9 mouse cellular contexts compared by ENCODE assay signal in genomic region chr11:98752562-98753140, GRCm38 (mm10). TPM values are rescaled to one million over a fixed set of nuclear protein-coding genes. Genes with fewer than 3 reads are reported as not detected.
DNase-seq lines count a peak whose midpoint lies in the region; ATAC-seq and TF ChIP-seq lines count a peak whose summit lies in the region.
"Had no signal": no experiment of that assay in that cellular context is flagged by ENCODE, and none has a peak within 500 bp of the region (broad histone marks: within the 10 kb centered on the region; RNA-seq: fewer than 3 reads in every experiment).

No protein-coding gene starts in this region.

- peaks cover 6% of the 10 kb centered on the region for H3K79me2 ChIP-seq in MEL (ENCODE audit: control insufficient read depth, insufficient read depth, low read length, poor library complexity)

- TF ChIP-seq RAD21 in MEL (IDR thresholded peaks at IDR 0.05; ENCODE audit: low read depth, low read length): no peak

- no peak overlapping the region for H3K4me2 ChIP-seq in heart, embryonic 15.5 days
- no peak overlapping the region for H3K4me2 ChIP-seq in forebrain, embryonic 15.5 days (replicated peaks)
- peak overlapping the region; percentile 69; the same call in 1 of the 2 replicates for H3K4me2 ChIP-seq in liver, embryonic 15.5 days
- H3K4me2 ChIP-seq: embryonic facial prominence, embryonic 13.5 days; limb, embryonic 15.5 days had no signal

- no peak for TF ChIP-seq EP300 in MEL (IDR thresholded peaks at IDR 0.05; ENCODE audit: low read depth in 1 of 2, low read length in 2 of 2)

- intact Hi-C loops in heart, postnatal 25 days (cut with DNase I): no loop called here

- TF ChIP-seq POLR2A in MEL (IDR thresholded peaks at IDR 0.05; ENCODE audit: control insufficient read depth in 1 of 2, insufficient read depth in 1 of 2, low read depth in 1 of 2, low read length in 2 of 2, poor library complexity in 1 of 2): no peak

- no peak for TF ChIP-seq CTCF in MEL (IDR thresholded peaks at IDR 0.05 in 2 of 3, conservative IDR thresholded peaks at IDR 0.05 in 1 of 3; ENCODE audit: control insufficient read depth in 1 of 3, insufficient read depth in 1 of 3, low read depth in 2 of 3, low read length in 3 of 3, poor library complexity in 1 of 3, severe bottlenecking in 1 of 3)

- H3K4me3 ChIP-seq in heart, embryonic 15.5 days: no peak overlapping the region
- no peak overlapping the region for H3K4me3 ChIP-seq in MEL (ENCODE audit: control insufficient read depth in 1 of 2, insufficient read depth in 1 of 2, low read depth in 2 of 2, low read length in 2 of 2)
- H3K4me3 ChIP-seq in forebrain, embryonic 15.5 days: no peak overlapping the region
- H3K4me3 ChIP-seq in liver, embryonic 15.5 days (replicated peaks): no peak overlapping the region
- H3K4me3 ChIP-seq: embryonic facial prominence, embryonic 13.5 days; limb, embryonic 15.5 days had no signal

- H3K36me3 ChIP-seq in heart, embryonic 15.5 days: peaks cover 22% of the 10 kb centered on the region
- peaks cover 0 to 56% of the 10 kb centered on the region in 2 experiments; a peak in 3 of 4 replicates for H3K36me3 ChIP-seq in MEL (ENCODE audit: control insufficient read depth in 1 of 2, insufficient read depth in 2 of 2, low read length in 2 of 2)
- H3K36me3 ChIP-seq in forebrain, embryonic 15.5 days: peaks cover 29% of the 10 kb centered on the region
- H3K36me3 ChIP-seq in liver, embryonic 15.5 days (replicated peaks): peaks cover 18% of the 10 kb centered on the region

- WGBS in heart, embryonic 15.5 days: 80% methylated on average over 10 of the region's 10 CpGs
- 83% methylated on average over 10 of the region's 10 CpGs for WGBS in forebrain, embryonic 15.5 days
- 75% methylated on average over 10 of the region's 10 CpGs for WGBS in liver, embryonic 15.5 days (ENCODE audit: insufficient replicate concordance)

- no peaks in the 10 kb centered on the region for H3K27me3 ChIP-seq in heart, embryonic 15.5 days
- no peaks in the 10 kb centered on the region for H3K27me3 ChIP-seq in MEL (ENCODE audit: control insufficient read depth in 1 of 2, insufficient read depth in 2 of 2, low read length in 2 of 2)
- no peaks in the 10 kb centered on the region for H3K27me3 ChIP-seq in forebrain, embryonic 15.5 days
- H3K27me3 ChIP-seq in liver, embryonic 15.5 days: no peaks in the 10 kb centered on the region
- H3K27me3 ChIP-seq: embryonic facial prominence, embryonic 13.5 days; limb, embryonic 15.5 days had no signal

- H3K9ac ChIP-seq in heart, embryonic 15.5 days: 0 out of 2 replicates have a peak overlapping the region, but pooled peaks have one; percentile 41
- H3K9ac ChIP-seq in MEL (ENCODE audit: control insufficient read depth, low read depth, low read length, poor library complexity, severe bottlenecking): peak overlapping the region; percentile 51
- H3K9ac ChIP-seq in forebrain, embryonic 15.5 days (replicated peaks): 0 out of 2 replicates have a peak overlapping the region, but pooled peaks have one; percentile 8
- 0 out of 2 replicates have a peak overlapping the region, but pooled peaks have one; percentile 4 for H3K9ac ChIP-seq in liver, embryonic 15.5 days
- H3K9ac ChIP-seq: limb, embryonic 15.5 days had no signal

- no peak for DNase-seq in heart, postnatal 25 days (ENCODE audit: low spot score)
- DNase-seq in MEL (ENCODE audit: low read depth, low spot score): no peak
- DNase-seq in frontal cortex, postnatal 36 days (ENCODE audit: low spot score in 2 of 2): no peak
- DNase-seq in left cerebral cortex, adult 11 months (ENCODE audit: low spot score): no peak

- peaks cover 86% of the 10 kb centered on the region for H3K4me1 ChIP-seq in heart, embryonic 15.5 days (replicated peaks)
- H3K4me1 ChIP-seq in MEL (ENCODE audit: control insufficient read depth in 1 of 2, insufficient read depth in 2 of 2, low read length in 2 of 2): peaks cover 59 to 69% of the 10 kb centered on the region in 2 experiments
- peaks cover 72% of the 10 kb centered on the region for H3K4me1 ChIP-seq in forebrain, embryonic 15.5 days
- H3K4me1 ChIP-seq in liver, embryonic 15.5 days (replicated peaks): peaks cover 97% of the 10 kb centered on the region

- H3K27ac ChIP-seq in heart, embryonic 15.5 days: peak overlapping the region; percentile 92
- H3K27ac ChIP-seq in MEL (ENCODE audit: control insufficient read depth, low read depth, low read length): peak overlapping the region; percentile 58
- H3K27ac ChIP-seq in forebrain, embryonic 15.5 days (replicated peaks): peak overlapping the region; percentile 96; the same call in 1 of the 2 replicates
- peak overlapping the region; percentile 86 for H3K27ac ChIP-seq in liver, embryonic 15.5 days (replicated peaks)
- H3K27ac ChIP-seq: embryonic facial prominence, embryonic 13.5 days had no signal

- H3K9me3 ChIP-seq in heart, embryonic 15.5 days (replicated peaks): no peaks in the 10 kb centered on the region
- no peaks in the 10 kb centered on the region for H3K9me3 ChIP-seq in MEL (replicated peaks; ENCODE audit: insufficient read depth, low read length)
- H3K9me3 ChIP-seq in forebrain, embryonic 15.5 days: no peaks in the 10 kb centered on the region
- H3K9me3 ChIP-seq in liver, embryonic 15.5 days (replicated peaks): no peaks in the 10 kb centered on the region
- H3K9me3 ChIP-seq: embryonic facial prominence, embryonic 13.5 days; limb, embryonic 15.5 days had no signal

- ATAC-seq in heart, embryonic 15.5 days (replicated peaks; ENCODE audit: insufficient number of reproducible peaks, insufficient read depth, low FRiP score, low read depth): no peak
- no peak for ATAC-seq in forebrain, embryonic 15.5 days (replicated peaks)
- ATAC-seq in liver, embryonic 15.5 days (ENCODE audit: insufficient read depth): no peak

TF ChIP-seq in MEL, 35 proteins besides CTCF, POLR2A, EP300 and RAD21 (continues in another document):
- no peak for TF ChIP-seq GABPA (IDR thresholded peaks at IDR 0.05; ENCODE audit: low read depth, low read length)
- no peak for TF ChIP-seq ZKSCAN1 (IDR thresholded peaks at IDR 0.05; ENCODE audit: low read depth, low read length)
- no peak for TF ChIP-seq RCOR1 (IDR thresholded peaks at IDR 0.05; ENCODE audit: low read depth, low read length)
- no peak for TF ChIP-seq ZNF384 (IDR thresholded peaks at IDR 0.05; ENCODE audit: low read depth, low read length)
- no peak for TF ChIP-seq MEF2A (IDR thresholded peaks at IDR 0.05; ENCODE audit: extremely low read depth, insufficient replicate concordance, low read depth, low read length, poor library complexity, severe bottlenecking)
- TF ChIP-seq USF1 (IDR thresholded peaks at IDR 0.05; ENCODE audit: low read depth, low read length): no peak
- TF ChIP-seq HCFC1 (IDR thresholded peaks at IDR 0.05; ENCODE audit: low read depth, low read length): no peak
- TF ChIP-seq CHD1 (IDR thresholded peaks at IDR 0.05; ENCODE audit: low read depth, low read length): no peak

RNA-seq across cellular contexts. Expression of gene Thra, which starts 12.2 kb away (rescaled TPM):
- polyA plus RNA-seq in heart, embryonic 15.5 days (2015; fragmentation: Nextera tagmentation; extraction: Ambion mirVana): 34.8 and 39.5 TPM in 2 replicates
- 100 to 1,000 TPM; 102 to 117 TPM for total RNA-seq in heart, postnatal 25 days (2021)
- 22.0 and 29.6 TPM in 2 replicates for total RNA-seq in MEL (2012; rRNA removed)
- 10 to 100 TPM in 1 of 2 experiments, not detected in 1; 50.9 TPM for polyA plus RNA-seq in MEL (2012; ENCODE audit: insufficient read depth in 1 of 2, insufficient read length in 2 of 2, low read depth in 1 of 2, low replicate concordance in 2 of 2, missing spikeins in 1 of 2)
- polyA plus RNA-seq in forebrain, embryonic 15.5 days (2015; fragmentation: Nextera tagmentation; extraction: Ambion mirVana): 164 and 166 TPM in 2 replicates
- polyA plus RNA-seq in liver, embryonic 15.5 days (2015; fragmentation: Nextera tagmentation; extraction: Ambion mirVana): 7.2 and 7.6 TPM in 2 replicates

RNA-seq across cellular contexts. Expression of gene Nr1d1, which starts 22.5 kb away (rescaled TPM):
- polyA plus RNA-seq in heart, embryonic 15.5 days (2015; fragmentation: Nextera tagmentation; extraction: Ambion mirVana): 7.0 and 7.5 TPM in 2 replicates
- 100 to 1,000 TPM in 1 of 2 experiments, 10 to 100 TPM in 1; 61.2 to 129 TPM for total RNA-seq in heart, postnatal 25 days (2021)
- total RNA-seq in MEL (2012; rRNA removed): 1.9 and 2.0 TPM in 2 replicates
- polyA plus RNA-seq in MEL (2012; ENCODE audit: insufficient read depth in 1 of 2, insufficient read length in 2 of 2, low read depth in 1 of 2, low replicate concordance in 2 of 2, missing spikeins in 1 of 2): 1 to 10 TPM in 1 of 2 experiments, not detected in 1; 5.6 TPM
- 3.6 TPM in 2 replicates for polyA plus RNA-seq in forebrain, embryonic 15.5 days (2015; fragmentation: Nextera tagmentation; extraction: Ambion mirVana)
- 0.63 and 0.85 TPM in 2 replicates for polyA plus RNA-seq in liver, embryonic 15.5 days (2015; fragmentation: Nextera tagmentation; extraction: Ambion mirVana)

RNA-seq across cellular contexts. Expression of gene Med24, which starts 23.4 kb away (rescaled TPM):
- polyA plus RNA-seq in heart, embryonic 15.5 days (2015; fragmentation: Nextera tagmentation; extraction: Ambion mirVana): 33.5 and 43.0 TPM in 2 replicates
- 10 to 100 TPM; 45.2 to 48.8 TPM for total RNA-seq in heart, postnatal 25 days (2021)
- total RNA-seq in MEL (2012; rRNA removed): 37.5 and 41.4 TPM in 2 replicates
- polyA plus RNA-seq in MEL (2012; ENCODE audit: insufficient read depth in 1 of 2, insufficient read length in 2 of 2, low read depth in 1 of 2, low replicate concordance in 2 of 2, missing spikeins in 1 of 2): 10 to 100 TPM in 1 of 2 experiments, not detected in 1; 89.8 TPM
- polyA plus RNA-seq in forebrain, embryonic 15.5 days (2015; fragmentation: Nextera tagmentation; extraction: Ambion mirVana): 85.1 and 93.6 TPM in 2 replicates
- 24.2 and 27.7 TPM in 2 replicates for polyA plus RNA-seq in liver, embryonic 15.5 days (2015; fragmentation: Nextera tagmentation; extraction: Ambion mirVana)

RNA-seq across cellular contexts. Expression of gene Msl1, which starts 42.7 kb away (rescaled TPM):
- polyA plus RNA-seq in heart, embryonic 15.5 days (2015; fragmentation: Nextera tagmentation; extraction: Ambion mirVana): 15.5 and 17.2 TPM in 2 replicates
- 10 to 100 TPM; 73.0 to 78.1 TPM for total RNA-seq in heart, postnatal 25 days (2021)
- 35.0 and 37.1 TPM in 2 replicates for total RNA-seq in MEL (2012; rRNA removed)
- 10 to 100 TPM in 1 of 2 experiments, not detected in 1; 49.4 TPM for polyA plus RNA-seq in MEL (2012; ENCODE audit: insufficient read depth in 1 of 2, insufficient read length in 2 of 2, low read depth in 1 of 2, low replicate concordance in 2 of 2, missing spikeins in 1 of 2)
- polyA plus RNA-seq in forebrain, embryonic 15.5 days (2015; fragmentation: Nextera tagmentation; extraction: Ambion mirVana): 30.2 and 31.7 TPM in 2 replicates
- 5.2 and 5.8 TPM in 2 replicates for polyA plus RNA-seq in liver, embryonic 15.5 days (2015; fragmentation: Nextera tagmentation; extraction: Ambion mirVana)

RNA-seq across cellular contexts. Expression of gene Csf3, which starts 51.6 kb away (rescaled TPM):
- not detected in 2 replicates for polyA plus RNA-seq in heart, embryonic 15.5 days (2015; fragmentation: Nextera tagmentation; extraction: Ambion mirVana)
- not detected for total RNA-seq in heart, postnatal 25 days (2021)
- not detected in 2 replicates for total RNA-seq in MEL (2012; rRNA removed)
- polyA plus RNA-seq in MEL (2012; ENCODE audit: insufficient read depth in 1 of 2, insufficient read length in 2 of 2, low read depth in 1 of 2, low replicate concordance in 2 of 2, missing spikeins in 1 of 2): under 1 TPM in 1 of 2 experiments, not detected in 1; 0.18 TPM
- not detected in 2 replicates for polyA plus RNA-seq in forebrain, embryonic 15.5 days (2015; fragmentation: Nextera tagmentation; extraction: Ambion mirVana)
- polyA plus RNA-seq in liver, embryonic 15.5 days (2015; fragmentation: Nextera tagmentation; extraction: Ambion mirVana): not detected in 2 replicates
- polyA plus RNA-seq: embryonic facial prominence, embryonic 13.5 days had no signal
